Mouse (Mus musculus): ENCODE measurements at regions not wholly inside any gene's neighbourhood (a gene's known extent, or its start where the extent isn't known, plus 50 kb on each side); places are given as distances from the start of the nearest gene placed in this dataset.

GRCm38 (mm10) chr8:24378070-24378469, 347.6 kb downstream of the Adam3 start:
- TF ChIP-seq POLR2A (IDR thresholded peaks at IDR 0.05; ENCODE audit: control insufficient read depth, extremely low read depth, insufficient read depth, low read length, poor library complexity) = no peak
- TF ChIP-seq CTCF (IDR thresholded peaks at IDR 0.05; ENCODE audit: borderline replicate concordance, control insufficient read depth, extremely low read depth, insufficient read depth, low read length, poor library complexity) = no peak
